Mouse (Mus musculus) lung, embryonic 15.5 days (tissue): ENCODE measurements around the gene Golt1b. TPM values are rescaled to one million over a fixed set of nuclear protein-coding genes. Genes with fewer than 3 reads are reported as not detected.

ENCODE experiments used
- ATAC-seq: fragments of 200-750 bp; cut with Nextera tagmentation; 2 replicates; pipeline ENCODE4 v1.8.0; 2017; ENCODE audit warnings: moderate number of reproducible peaks, borderline replicate concordance; ENCODE audit not compliant: low FRiP score, low TSS enrichment; ENCODE audit errors: extremely low read depth
- H3K27ac ChIP-seq: fragments of 300-500 bp; sonication (generic); 2 replicates; pipeline ENCODE4 v1.5.1; 2015; ENCODE audit warnings: moderate library complexity, mild to moderate bottlenecking, inconsistent platforms
- H3K27me3 ChIP-seq: fragments of 300-500 bp; sonication (generic); 2 replicates; pipeline ENCODE4 v1.6.1; 2015; ENCODE audit warnings: inconsistent platforms
- H3K36me3 ChIP-seq: fragments of 300-500 bp; sonication (generic); 2 replicates; pipeline ENCODE4 v1.6.1; 2015; ENCODE audit warnings: inconsistent platforms
- H3K4me1 ChIP-seq: fragments of 300-500 bp; sonication (generic); 2 replicates; pipeline ENCODE4 v1.6.1; 2015; ENCODE audit warnings: inconsistent platforms
- H3K4me2 ChIP-seq: fragments of 300-500 bp; sonication (generic); 2 replicates; pipeline ENCODE4 v1.6.1; 2015; ENCODE audit warnings: inconsistent platforms, mild to moderate bottlenecking, moderate library complexity
- H3K4me3 ChIP-seq: fragments of 300-500 bp; sonication (generic); 2 replicates; pipeline ENCODE4 v1.5.1; 2015; ENCODE audit warnings: mild to moderate bottlenecking, inconsistent platforms
- H3K9ac ChIP-seq: fragments of 300-500 bp; sonication (generic); 2 replicates; pipeline ENCODE4 v1.6.1; 2015; ENCODE audit warnings: inconsistent platforms
- H3K9me3 ChIP-seq: fragments of 300-500 bp; sonication (generic); 2 replicates; pipeline ENCODE4 v1.6.1; 2016; ENCODE audit warnings: inconsistent platforms
- WGBS: fragments of 180-500 bp; shearing (Covaris S2); methylation state at CpG from one replicate; pipeline ENCODE4 v1.1.7; 2015; 5-methylcytosine and 5-hydroxymethylcytosine counted together
- polyA plus RNA-seq: library from polyadenylated mRNA; unstranded; fragments of >200 nt; fragmentation: Nextera tagmentation; extraction: Ambion mirVana; gene quantifications from 2 replicates; pipeline ENCODE4 v1.2.1, GENCODE M21; 2015

Golt1b gene
- polyA plus RNA-seq, 1 experiment from 2014 or later = 90.7 TPM

GRCm38 (mm10) chr6:142387755-142388271 lies 792 bp downstream of the Golt1b start:
- Histone ChIP-seq H3K36me3 (peaks cover 4% of the 10 kb centered on the region; the same call in 1 of the 2 replicates), H3K4me2 (peak overlapping the region; percentile 74), H3K27me3 (no peaks in the 10 kb centered on the region), H3K9ac (peak overlapping the region; percentile 86), H3K4me1 (peaks cover 14% of the 10 kb centered on the region), H3K4me3 (peak overlapping the region; percentile 88), H3K9me3 (no peaks in the 10 kb centered on the region), H3K27ac (no peak overlapping the region)
- ATAC-seq = no peak
- 8% methylated on average over 8 of the region's 8 CpGs for WGBS

GRCm38 (mm10) chr6:142389101-142389500 lies 2.1 kb downstream of the Golt1b start:
- Histone ChIP-seq H3K9me3 (no peaks in the 10 kb centered on the region), H3K9ac (no peak overlapping the region), H3K4me2 (no peak overlapping the region), H3K4me1 (peaks cover 14% of the 10 kb centered on the region), H3K27me3 (no peaks in the 10 kb centered on the region), H3K4me3 (no peak overlapping the region), H3K36me3 (peaks cover 12% of the 10 kb centered on the region; the same call in 1 of the 2 replicates), H3K27ac (no peak overlapping the region)
- no peak for ATAC-seq
- WGBS = 71% methylated on average over 2 of the region's 2 CpGs

GRCm38 (mm10) chr6:142392312-142392711 lies 5.3 kb downstream of the Golt1b start:
- Histone ChIP-seq H3K36me3 (peaks cover 37% of the 10 kb centered on the region), H3K9ac (no peak overlapping the region), H3K4me3 (no peak overlapping the region), H3K27ac (no peak overlapping the region), H3K4me1 (peaks cover 9% of the 10 kb centered on the region), H3K9me3 (no peaks in the 10 kb centered on the region), H3K4me2 (no peak overlapping the region), H3K27me3 (no peaks in the 10 kb centered on the region)
- ATAC-seq = no peak
- 85% methylated on average over 5 of the region's 5 CpGs for WGBS

GRCm38 (mm10) chr6:142394669-142395068 lies 7.6 kb downstream of the Golt1b start:
- 80% methylated on average over 5 of the region's 5 CpGs for WGBS
- H3K27ac ChIP-seq = no peak overlapping the region
- H3K27me3 ChIP-seq = no peaks in the 10 kb centered on the region
- H3K4me3 ChIP-seq = no peak overlapping the region
- no peaks in the 10 kb centered on the region for H3K4me1 ChIP-seq
- H3K4me2 ChIP-seq = no peak overlapping the region
- peaks cover 37% of the 10 kb centered on the region for H3K36me3 ChIP-seq
- H3K9me3 ChIP-seq = no peaks in the 10 kb centered on the region
- no peak overlapping the region for H3K9ac ChIP-seq
- ATAC-seq = no peak

GRCm38 (mm10) chr6:142395756-142396155 lies 8.7 kb downstream of the Golt1b start:
- no peak overlapping the region for H3K4me2 ChIP-seq
- H3K9ac ChIP-seq = no peak overlapping the region
- no peaks in the 10 kb centered on the region for H3K27me3 ChIP-seq
- peaks cover 43% of the 10 kb centered on the region for H3K36me3 ChIP-seq
- H3K27ac ChIP-seq = no peak overlapping the region
- WGBS = 89% methylated on average over 6 of the region's 6 CpGs
- no peak for ATAC-seq
- H3K4me3 ChIP-seq = no peak overlapping the region
- H3K4me1 ChIP-seq = no peaks in the 10 kb centered on the region
- H3K9me3 ChIP-seq = no peaks in the 10 kb centered on the region

- no peak for ATAC-seq
- Histone ChIP-seq H3K27ac (no peak overlapping the region), H3K9me3 (no peaks in the 10 kb centered on the region), H3K4me3 (no peak overlapping the region), H3K36me3 (no peaks in the 10 kb centered on the region), H3K27me3 (peaks cover 29% of the 10 kb centered on the region), H3K4me2 (no peak overlapping the region), H3K9ac (no peak overlapping the region), H3K4me1 (peaks cover 10% of the 10 kb centered on the region)
- WGBS = 30% methylated on average over 1 of the region's 1 CpGs
These were observed 24.1 kb downstream of the Golt1b start for GRCm38 (mm10) chr6:142411140-142411539.

- Histone ChIP-seq H3K9me3 (no peaks in the 10 kb centered on the region), H3K4me2 (peak within 1 kb of the TSS; percentile 45; the same call in 1 of the 2 replicates), H3K36me3 (no peaks in the 10 kb centered on the region), H3K4me1 (peaks cover 10% of the 10 kb centered on the region), H3K27ac (peak within 1 kb of the TSS; percentile 16; the same call in 1 of the 2 replicates), H3K4me3 (no peak within 1 kb of the TSS), H3K9ac (no peak within 1 kb of the TSS), H3K27me3 (peaks cover 29% of the 10 kb centered on the region)
- WGBS = 48% methylated on average over 11 of the region's 11 CpGs
- ATAC-seq = no peak
These were observed 26.0 kb downstream of the Golt1b start, which contains the start of gene Spx for GRCm38 (mm10) chr6:142412906-142413491. Gene Spx (plus strand): TSS chr6:142413441.

- Histone ChIP-seq H3K4me3 (no peak overlapping the region), H3K27ac (no peak overlapping the region), H3K4me2 (no peak overlapping the region; the same call in 1 of the 2 replicates), H3K36me3 (no peaks in the 10 kb centered on the region), H3K27me3 (peaks cover 29% of the 10 kb centered on the region), H3K4me1 (peaks cover 10% of the 10 kb centered on the region), H3K9ac (no peak overlapping the region), H3K9me3 (no peaks in the 10 kb centered on the region)
- no peak for ATAC-seq
- 15% methylated on average over 12 of the region's 12 CpGs for WGBS
These were observed 26.8 kb downstream of the Golt1b start for GRCm38 (mm10) chr6:142413845-142414244.

- peaks cover 10% of the 10 kb centered on the region for H3K4me1 ChIP-seq
- peak overlapping the region; percentile 22 for H3K4me3 ChIP-seq
- no peaks in the 10 kb centered on the region for H3K36me3 ChIP-seq
- no peak overlapping the region; the same call in 1 of the 2 replicates for H3K9ac ChIP-seq
- ATAC-seq = 0 out of 2 replicates have a peak, but pooled peaks have one; percentile 14
- WGBS = 2% methylated on average over 15 of the region's 24 CpGs
- H3K27me3 ChIP-seq = peaks cover 29% of the 10 kb centered on the region
- no peak overlapping the region for H3K27ac ChIP-seq
- H3K4me2 ChIP-seq = peak overlapping the region; percentile 45
- H3K9me3 ChIP-seq = no peaks in the 10 kb centered on the region
These were observed 27.6 kb downstream of the Golt1b start for GRCm38 (mm10) chr6:142414597-142414996.

- ATAC-seq = no peak
- Histone ChIP-seq H3K4me1 (no peaks in the 10 kb centered on the region), H3K27ac (no peak overlapping the region), H3K4me2 (no peak overlapping the region), H3K9me3 (no peaks in the 10 kb centered on the region), H3K4me3 (no peak overlapping the region), H3K9ac (no peak overlapping the region), H3K27me3 (no peaks in the 10 kb centered on the region), H3K36me3 (no peaks in the 10 kb centered on the region)
- WGBS = 67% methylated on average over 7 of the region's 7 CpGs
These were observed 38.0 kb downstream of the Golt1b start for GRCm38 (mm10) chr6:142424976-142425375.

- H3K27ac ChIP-seq = no peak overlapping the region
- ATAC-seq = no peak
- no peak overlapping the region for H3K9ac ChIP-seq
- H3K36me3 ChIP-seq = no peaks in the 10 kb centered on the region
- H3K4me1 ChIP-seq = no peaks in the 10 kb centered on the region
- no peak overlapping the region for H3K4me3 ChIP-seq
- no peak overlapping the region for H3K4me2 ChIP-seq
- H3K9me3 ChIP-seq = no peaks in the 10 kb centered on the region
- no peaks in the 10 kb centered on the region for H3K27me3 ChIP-seq
These were observed 42.1 kb downstream of the Golt1b start for GRCm38 (mm10) chr6:142429072-142429471.

GRCm38 (mm10) chr6:142451381-142451780 lies 64.4 kb downstream of the Golt1b start:
- no peak for ATAC-seq
- Histone ChIP-seq H3K36me3 (no peaks in the 10 kb centered on the region), H3K9me3 (no peaks in the 10 kb centered on the region), H3K4me2 (no peak overlapping the region), H3K9ac (no peak overlapping the region), H3K4me1 (no peaks in the 10 kb centered on the region), H3K27me3 (no peaks in the 10 kb centered on the region), H3K4me3 (no peak overlapping the region), H3K27ac (no peak overlapping the region)
- WGBS = 58% methylated on average over 12 of the region's 12 CpGs
